36 mouse cellular contexts compared by ENCODE assay signal in genomic region chr6:122270152-122270551, GRCm38 (mm10). TPM values are rescaled to one million over a fixed set of nuclear protein-coding genes. Genes with fewer than 3 reads are reported as not detected.
DNase-seq lines count a peak whose midpoint lies in the region; ATAC-seq and TF ChIP-seq lines count a peak whose summit lies in the region.
"Had no signal": no experiment of that assay in that cellular context is flagged by ENCODE, and none has a peak within 500 bp of the region (broad histone marks: within the 10 kb centered on the region; RNA-seq: fewer than 3 reads in every experiment).

No protein-coding gene starts in this region.

- no peak for TF ChIP-seq EP300 in liver, postnatal 0 days (IDR thresholded peaks at IDR 0.05; ENCODE audit: low read depth)

- H3K27me3 ChIP-seq in liver, postnatal 0 days (ENCODE audit: insufficient read depth, low read length), result no peaks in the 10 kb centered on the region
- no peaks in the 10 kb centered on the region for H3K27me3 ChIP-seq in liver, embryonic 12.5 days (replicated peaks)
- no peaks in the 10 kb centered on the region for H3K27me3 ChIP-seq in midbrain, embryonic 10.5 days (ENCODE audit: low read depth, poor library complexity, severe bottlenecking)
- H3K27me3 ChIP-seq: CH12.LX; hindbrain, embryonic 12.5 days; limb, embryonic 15.5 days; midbrain, embryonic 15.5 days had no signal

- ATAC-seq in liver, postnatal 0 days, result no peak
- ATAC-seq in liver, embryonic 12.5 days, result no peak
- peak; percentile 78 for ATAC-seq in megakaryocyte progenitor cell, adult 5-6 weeks (replicated peaks; ENCODE audit: poor library complexity)
- ATAC-seq: forebrain, embryonic 14.5 days; hindbrain, postnatal 0 days; intestine, postnatal 0 days; midbrain, embryonic 15.5 days had no signal

- H3K9me3 ChIP-seq in liver, postnatal 0 days (ENCODE audit: low read length), result no peaks in the 10 kb centered on the region
- no peaks in the 10 kb centered on the region for H3K9me3 ChIP-seq in liver, embryonic 12.5 days (replicated peaks)
- no peaks in the 10 kb centered on the region for H3K9me3 ChIP-seq in midbrain, embryonic 10.5 days (replicated peaks)
- H3K9me3 ChIP-seq: hindbrain, embryonic 12.5 days; limb, embryonic 10.5 days; limb, embryonic 15.5 days; midbrain, embryonic 15.5 days had no signal

- H3K4me3 ChIP-seq in liver, postnatal 0 days (ENCODE audit: low read depth, low read length), result no peak overlapping the region
- H3K4me3 ChIP-seq in liver, embryonic 12.5 days, result no peak overlapping the region
- no peak overlapping the region for H3K4me3 ChIP-seq in midbrain, embryonic 10.5 days
- H3K4me3 ChIP-seq: gastrocnemius, adult 2 months; hindbrain, embryonic 12.5 days; limb, embryonic 10.5 days; limb, embryonic 15.5 days; midbrain, embryonic 15.5 days had no signal

- peak; percentile 2 for DNase-seq in liver, postnatal 0 days
- DNase-seq in brain, adult 2 months (ENCODE audit: low read depth, low spot score), result peak; percentile 26
- DNase-seq in urinary bladder, postnatal 14 days (ENCODE audit: low spot score), result no peak
- DNase-seq in embryo, embryonic 10.5 days (ENCODE audit: low spot score), result no peak
- no peak for DNase-seq in midbrain, embryonic 10.5 days (ENCODE audit: low spot score)
- DNase-seq: adrenal gland, postnatal 25 days; cerebellum, adult 18-20 months; cerebellum, postnatal 14 days; gastrocnemius, adult 2 months; heart, postnatal 36 days; kidney, adult 9 months; kidney, postnatal 10 days; layer of hippocampus, adult 9-11 months; lung, embryonic 14.5 days; lung, postnatal 14 days; right cerebral cortex, postnatal 4 days; thymus, adult 2 months; thymus, postnatal 36 days had no signal

- no peak overlapping the region for H3K9ac ChIP-seq in liver, postnatal 0 days (replicated peaks)
- H3K9ac ChIP-seq in liver, embryonic 12.5 days, result no peak overlapping the region
- H3K9ac ChIP-seq: hindbrain, embryonic 12.5 days; limb, embryonic 15.5 days; liver, embryonic 14.5 days; lung, embryonic 14.5 days; midbrain, embryonic 15.5 days had no signal

- no peak overlapping the region for H3K4me2 ChIP-seq in liver, postnatal 0 days (ENCODE audit: low read depth, low read length)
- H3K4me2 ChIP-seq in liver, embryonic 12.5 days, result no peak overlapping the region
- H3K4me2 ChIP-seq: heart, embryonic 11.5 days; hindbrain, embryonic 12.5 days; limb, embryonic 15.5 days; lung, embryonic 14.5 days; midbrain, embryonic 15.5 days had no signal

- TF ChIP-seq CTCF in liver, postnatal 0 days (IDR thresholded peaks at IDR 0.05; ENCODE audit: low read depth), result no peak

- H3K4me1 ChIP-seq in liver, postnatal 0 days (ENCODE audit: insufficient read depth), result no peaks in the 10 kb centered on the region
- H3K4me1 ChIP-seq in liver, embryonic 12.5 days, result peaks cover 10% of the 10 kb centered on the region
- H3K4me1 ChIP-seq in midbrain, embryonic 10.5 days, result no peaks in the 10 kb centered on the region
- H3K4me1 ChIP-seq: hindbrain, embryonic 12.5 days; limb, embryonic 10.5 days; limb, embryonic 15.5 days; midbrain, embryonic 15.5 days had no signal

- H3K36me3 ChIP-seq in liver, postnatal 0 days (replicated peaks; ENCODE audit: insufficient read depth, low read length), result no peaks in the 10 kb centered on the region
- H3K36me3 ChIP-seq in liver, embryonic 12.5 days, result no peaks in the 10 kb centered on the region
- no peaks in the 10 kb centered on the region for H3K36me3 ChIP-seq in midbrain, embryonic 10.5 days
- H3K36me3 ChIP-seq: hindbrain, embryonic 12.5 days; limb, embryonic 10.5 days; limb, embryonic 15.5 days; midbrain, embryonic 15.5 days had no signal

- H3K27ac ChIP-seq in liver, postnatal 0 days (ENCODE audit: low read depth), result no peak overlapping the region
- H3K27ac ChIP-seq in liver, embryonic 12.5 days, result no peak overlapping the region
- no peak overlapping the region for H3K27ac ChIP-seq in midbrain, embryonic 10.5 days (replicated peaks)
- H3K27ac ChIP-seq: gastrocnemius, adult 2 months; hindbrain, embryonic 12.5 days; hindbrain, postnatal 0 days; limb, embryonic 10.5 days; limb, embryonic 15.5 days; liver, embryonic 14.5 days; midbrain, embryonic 15.5 days had no signal

- WGBS in liver, postnatal 0 days (ENCODE audit: insufficient replicate concordance), result 56% methylated on average over 11 of the region's 11 CpGs
- WGBS in liver, embryonic 12.5 days (ENCODE audit: insufficient replicate concordance), result 59% methylated on average over 11 of the region's 11 CpGs
- WGBS in midbrain, embryonic 10.5 days, result 87% methylated on average over 11 of the region's 11 CpGs

RNA-seq across cellular contexts. Expression of gene Klrg1, which starts 12.5 kb away (rescaled TPM):
- not detected in 2 replicates for polyA plus RNA-seq in liver, postnatal 0 days (2015; fragmentation: Nextera tagmentation; extraction: Ambion mirVana)
- not detected in 2 replicates for polyA plus RNA-seq in liver, embryonic 12.5 days (2016; fragmentation: Nextera tagmentation; extraction: Ambion mirVana)
- 0.12 TPM in 1 of 2 replicates, not detected in the other for total RNA-seq in megakaryocyte progenitor cell, adult 5-6 weeks (2015)
- not detected in 2 replicates for total RNA-seq in megakaryocyte progenitor cell, adult 5-6 weeks (2017)
- polyA plus RNA-seq in midbrain, embryonic 10.5 days (2016; fragmentation: Nextera tagmentation; extraction: Ambion mirVana), result 0.19 TPM in 1 of 2 replicates, not detected in the other
- total RNA-seq: adrenal gland, postnatal 25 days; ES-E14; gastrocnemius, adult 2 months; gastrocnemius, postnatal 4 days; heart, postnatal 36 days; neutrophil, adult 5-6 weeks had no signal
- polyA plus RNA-seq: embryonic facial prominence, embryonic 11.5 days; heart, embryonic 11.5 days; heart, embryonic 16.5 days; limb, embryonic 10.5 days; liver, embryonic 14.5 days; lung, embryonic 14.5 days; neural tube, embryonic 11.5 days had no signal

RNA-seq across cellular contexts. Expression of gene M6pr, which starts 38.4 kb away (rescaled TPM):
- polyA plus RNA-seq in liver, postnatal 0 days (2015; fragmentation: Nextera tagmentation; extraction: Ambion mirVana), result 73.6 and 80.3 TPM in 2 replicates
- polyA plus RNA-seq in liver, embryonic 12.5 days (2016; fragmentation: Nextera tagmentation; extraction: Ambion mirVana), result 115 and 116 TPM in 2 replicates
- 195 and 214 TPM in 2 replicates for total RNA-seq in megakaryocyte progenitor cell, adult 5-6 weeks (2015)
- 441 and 452 TPM in 2 replicates for total RNA-seq in megakaryocyte progenitor cell, adult 5-6 weeks (2017)
- polyA plus RNA-seq in midbrain, embryonic 10.5 days (2016; fragmentation: Nextera tagmentation; extraction: Ambion mirVana), result 94.6 and 95.1 TPM in 2 replicates

Comparison
In these comparisons a context has a peak if more than half of its experiments do, and no peak if none do; other contexts are left out.
1. DNase-seq: peak in liver, postnatal 0 days (single experiment) and brain, adult 2 months (single experiment); none in urinary bladder, postnatal 14 days (single experiment), embryo, embryonic 10.5 days (single experiment) and midbrain, embryonic 10.5 days (single experiment).